Mouse (Mus musculus) bone marrow macrophage, adult 2 months (primary cell): Measurements from ENCODE around the gene Fam72a. TPM values are rescaled to one million over a fixed set of nuclear protein-coding genes. Genes with fewer than 3 reads are reported as not detected.

Experiments used
- H3K27ac ChIP-seq: 2 replicates; pipeline ENCODE4 v1.5.1; 2012; ENCODE audit warnings: low read depth, low read length; ENCODE audit not compliant: insufficient read depth
- H3K4me1 ChIP-seq: 2 replicates; pipeline ENCODE4 v1.6.1; 2012; ENCODE audit warnings: low read length; ENCODE audit not compliant: control insufficient read depth, insufficient read depth
- H3K4me3 ChIP-seq: 2 replicates; pipeline ENCODE4 v1.5.1; 2012; ENCODE audit warnings: mild to moderate bottlenecking, low read length, moderate library complexity; ENCODE audit not compliant: insufficient read depth
- CTCF ChIP-seq: IDR thresholded peaks from 2 replicates; pipeline ENCODE4 v1.5.1; 2012; ENCODE audit warnings: low read depth, mild to moderate bottlenecking, low read length, moderate library complexity
- POLR2A ChIP-seq: IDR thresholded peaks from 2 replicates; pipeline ENCODE4 v1.6.1; 2012; ENCODE audit warnings: mild to moderate bottlenecking, low read depth, low read length, borderline replicate concordance
- polyA plus RNA-seq: library from polyadenylated mRNA; stranded (reverse); fragments of >200 nt; gene quantifications from 2 replicates; pipeline ENCODE4 v1.2.4, GENCODE M21; 2012; ENCODE audit not compliant: missing spikeins, insufficient read depth, insufficient read length

Gene Fam72a
- 3.0 and 4.2 TPM in 2 replicates for polyA plus RNA-seq

DNA sequence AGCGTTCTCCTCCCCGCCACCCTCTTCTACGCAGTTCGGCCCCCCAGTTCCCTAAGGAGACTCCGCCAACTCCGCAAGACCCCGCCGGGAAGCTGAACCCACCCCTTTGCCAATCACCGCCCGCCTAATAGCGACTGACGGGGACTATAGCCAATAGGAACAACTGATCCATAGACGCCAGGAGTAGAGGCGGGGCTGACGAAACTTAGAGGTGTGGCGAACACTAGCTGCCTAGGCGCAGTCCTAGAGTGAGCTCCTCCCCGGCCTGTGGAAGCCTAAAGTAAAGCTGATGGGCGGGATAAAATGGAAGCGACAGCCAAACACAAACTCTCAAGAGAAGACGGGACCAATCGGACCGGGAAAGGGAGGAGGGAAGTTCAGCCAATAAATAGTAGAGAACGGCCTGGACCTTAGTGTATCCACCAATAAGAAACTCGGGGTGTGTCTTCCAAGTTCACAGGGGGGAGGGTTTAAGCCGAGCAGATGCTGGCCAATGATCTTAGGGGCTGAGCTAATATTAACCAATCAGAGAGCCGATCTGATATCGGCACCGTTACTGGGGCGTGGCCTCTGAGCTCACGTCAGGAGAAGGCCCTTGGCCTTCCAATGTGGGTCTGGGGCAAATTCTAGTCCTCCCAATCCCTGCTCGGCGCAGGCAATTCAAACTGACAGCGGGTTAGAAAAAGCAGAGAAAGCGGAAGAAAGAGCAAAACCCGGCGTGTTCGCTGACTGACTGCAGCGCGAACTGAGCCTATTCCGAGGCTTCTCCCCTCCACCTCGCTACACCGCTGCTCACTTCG, at the start of gene Fam72a, which contains the start of gene Srgap2:
Fam72a (plus strand) TSS at position 623 of the 800 bp plus-strand sequence.
Srgap2 (minus strand) TSS at position 72 of the 800 bp plus-strand sequence.
- Histone ChIP-seq H3K4me3 (peak within 1 kb of the TSS; percentile 84), H3K27ac (peak within 1 kb of the TSS; percentile 92), H3K4me1 (peaks cover 27% of the 10 kb centered on the region)
- no peak for TF ChIP-seq CTCF
- 0 out of 2 replicates have a peak, but pooled peaks have one; percentile 54 for TF ChIP-seq POLR2A

DNA sequence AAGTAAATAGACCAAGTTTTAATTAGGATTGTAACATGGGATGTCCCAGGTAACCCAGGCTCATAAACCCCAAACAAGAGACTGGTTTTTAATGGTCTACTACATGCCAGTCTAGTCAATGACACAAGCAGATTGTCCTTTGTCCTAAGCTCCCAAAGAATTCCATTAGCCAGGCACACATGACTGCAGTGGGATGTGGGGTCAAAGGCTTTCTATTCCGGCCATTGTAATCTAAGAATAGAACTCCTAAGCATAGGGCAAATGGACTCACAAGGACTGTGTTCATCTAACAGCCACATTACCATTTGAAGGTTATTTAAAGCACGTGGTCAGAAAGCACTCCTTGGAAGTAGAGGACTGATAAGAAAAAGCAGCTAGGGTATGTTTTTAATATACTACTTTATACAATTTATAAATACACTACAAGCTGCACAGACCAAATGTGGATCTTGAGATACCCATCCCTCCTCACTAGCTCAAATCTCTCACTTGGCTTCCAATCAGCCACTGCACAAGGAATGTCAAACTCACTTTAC, 48.9 kb upstream of the Fam72a start:
- Histone ChIP-seq H3K4me1 (peaks cover 34% of the 10 kb centered on the region), H3K4me3 (no peak overlapping the region), H3K27ac (no peak overlapping the region)
- TF ChIP-seq CTCF (no peak), POLR2A (no peak)

DNA sequence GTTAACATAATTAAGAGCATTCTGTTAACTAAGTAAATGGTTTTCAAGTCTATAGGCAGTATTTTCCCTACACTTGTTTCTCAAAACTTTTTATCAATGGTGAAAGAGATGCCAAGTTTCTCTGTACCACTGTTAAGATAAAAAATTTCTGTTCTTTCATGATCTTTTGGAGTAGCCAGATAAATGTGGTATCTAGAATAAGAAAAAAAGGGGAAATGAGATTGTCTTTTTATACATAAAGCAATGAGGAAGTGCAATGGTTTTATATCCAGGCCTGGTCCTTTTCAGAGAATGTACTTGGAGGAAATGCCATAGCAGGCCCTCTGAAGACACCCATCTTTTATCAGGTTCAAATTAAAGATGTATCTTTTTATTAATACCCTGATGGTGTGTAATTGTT, 46.3 kb upstream of the Fam72a start:
- Histone ChIP-seq H3K27ac (0 out of 2 replicates have a peak overlapping the region, but pooled peaks have one; percentile 21), H3K4me3 (no peak overlapping the region), H3K4me1 (peaks cover 32% of the 10 kb centered on the region)
- no peak for TF ChIP-seq POLR2A
- no peak for TF ChIP-seq CTCF

DNA sequence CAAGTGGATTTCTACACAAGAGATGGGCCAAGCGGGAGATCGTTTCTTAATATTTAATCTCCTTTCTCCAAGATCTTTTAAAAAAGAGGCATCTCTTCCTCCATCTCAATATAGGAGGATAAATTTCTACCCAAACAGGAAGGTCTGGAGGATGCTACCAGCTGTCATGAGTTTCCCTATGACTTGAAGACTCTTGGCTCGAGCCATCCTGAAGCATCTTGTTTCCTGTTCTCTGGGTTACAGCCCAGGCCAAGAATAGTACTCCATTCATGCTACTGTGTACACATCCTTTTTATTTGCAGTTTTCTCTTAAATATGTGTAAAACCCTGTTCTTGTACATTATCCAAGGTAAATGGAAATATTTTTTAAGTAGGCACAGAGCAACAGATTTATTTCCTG, 45.5 kb upstream of the Fam72a start:
- Histone ChIP-seq H3K4me3 (no peak overlapping the region), H3K4me1 (peaks cover 37% of the 10 kb centered on the region), H3K27ac (peak overlapping the region; percentile 60)
- TF ChIP-seq POLR2A (no peak), CTCF (no peak)

DNA sequence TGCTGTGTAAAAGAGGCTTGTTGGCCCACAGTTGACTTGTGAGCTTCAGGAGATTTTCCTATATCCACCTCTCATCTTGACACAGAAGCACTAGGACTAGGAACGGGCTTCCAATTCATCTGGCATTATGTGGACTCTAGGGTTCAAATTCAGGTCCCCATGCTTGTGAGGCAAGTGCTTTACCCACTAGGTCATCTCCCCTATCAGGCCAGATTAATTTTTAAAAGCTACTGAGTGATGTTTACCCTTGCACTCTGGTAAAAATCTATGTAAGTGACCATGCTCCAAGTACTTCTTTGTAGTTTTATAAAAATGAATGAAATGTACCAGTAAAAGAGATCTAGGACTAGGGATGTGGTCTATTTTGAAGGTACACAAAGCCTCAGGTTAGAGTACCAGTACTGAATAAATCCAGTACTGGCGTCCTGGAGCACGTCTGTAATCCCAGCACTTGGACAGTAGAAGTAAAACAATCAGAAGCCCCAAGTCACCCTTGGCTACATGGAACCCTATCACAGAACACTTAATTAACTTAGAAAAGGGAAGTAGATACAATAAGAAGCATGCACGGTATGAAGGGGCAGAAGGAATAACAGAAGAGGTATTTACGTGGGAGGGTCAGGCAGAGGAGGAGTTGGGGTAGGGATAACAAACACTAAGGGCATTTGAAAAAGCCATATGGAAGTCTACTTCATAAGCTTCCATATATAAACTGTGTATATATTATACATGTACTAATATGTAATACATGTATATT, 41.4 kb upstream of the Fam72a start:
- Histone ChIP-seq H3K4me3 (no peak overlapping the region), H3K4me1 (peaks cover 49% of the 10 kb centered on the region), H3K27ac (no peak overlapping the region)
- TF ChIP-seq CTCF (no peak), POLR2A (no peak)

DNA sequence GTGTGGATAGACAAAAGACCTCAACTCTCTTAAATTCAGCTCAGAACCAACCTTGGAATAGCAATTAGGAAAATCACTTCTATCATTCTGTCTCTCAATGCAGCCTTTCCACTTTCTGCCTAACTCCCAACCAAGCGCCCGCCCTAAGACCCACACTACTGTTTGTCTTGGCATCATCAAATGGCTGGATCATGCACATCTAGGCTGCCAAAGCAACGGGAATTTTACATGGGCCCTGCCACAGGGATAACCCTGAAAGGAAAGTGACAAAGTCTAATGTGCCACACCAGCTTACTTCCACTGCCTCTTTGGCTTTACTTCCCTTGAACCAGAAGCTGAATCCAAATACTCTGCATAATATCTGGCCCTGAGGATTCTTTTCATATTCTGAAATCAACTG, 38.4 kb upstream of the Fam72a start:
- Histone ChIP-seq H3K27ac (no peak overlapping the region), H3K4me1 (peaks cover 51% of the 10 kb centered on the region), H3K4me3 (no peak overlapping the region)
- TF ChIP-seq CTCF (no peak), POLR2A (no peak)

DNA sequence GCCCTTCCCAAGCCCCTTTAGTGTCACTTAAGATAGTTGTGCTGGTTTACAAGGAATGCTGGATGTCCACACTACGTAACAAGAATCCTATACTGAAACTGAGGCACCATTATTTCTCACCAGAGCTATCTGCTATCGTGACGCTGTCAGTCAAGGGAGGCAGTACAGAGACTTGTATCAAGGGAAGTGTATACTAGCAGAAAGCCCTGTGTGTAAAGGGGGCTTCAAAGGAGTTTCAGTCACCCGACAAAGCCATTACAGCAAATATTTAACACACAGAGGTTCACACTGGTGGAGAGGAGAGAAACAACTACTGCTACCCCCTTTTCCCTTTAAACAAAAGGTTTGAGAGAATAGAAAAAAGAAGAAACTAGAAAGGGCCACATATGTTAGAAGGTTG, 36.1 kb upstream of the Fam72a start:
- H3K4me1 ChIP-seq: peaks cover 48% of the 10 kb centered on the region
- H3K4me3 ChIP-seq: no peak overlapping the region
- H3K27ac ChIP-seq: no peak overlapping the region
- TF ChIP-seq POLR2A (no peak), CTCF (no peak)

DNA sequence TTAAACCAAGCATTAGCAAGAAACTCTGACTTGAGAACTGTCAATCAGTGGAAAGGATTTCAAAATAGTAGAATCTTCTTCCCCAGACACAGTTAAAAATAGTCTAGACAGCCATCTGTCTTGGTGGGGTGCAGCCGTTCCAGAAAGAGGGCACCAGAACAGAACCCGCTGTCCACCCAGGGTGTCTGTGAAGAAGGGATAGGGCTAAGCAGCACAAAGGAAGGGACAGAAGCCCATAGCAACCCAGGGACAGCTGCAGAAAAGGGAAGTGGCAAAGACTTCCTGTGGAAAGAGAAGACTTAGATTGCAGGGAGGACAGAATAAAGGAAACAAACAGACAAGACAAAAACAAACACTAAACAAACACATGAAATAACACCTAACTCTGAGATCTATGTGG, 35.3 kb upstream of the Fam72a start:
- TF ChIP-seq CTCF (no peak), POLR2A (no peak)
- H3K4me1 ChIP-seq: peaks cover 44% of the 10 kb centered on the region
- H3K4me3 ChIP-seq: peak overlapping the region; percentile 37
- peak overlapping the region; percentile 90 for H3K27ac ChIP-seq

DNA sequence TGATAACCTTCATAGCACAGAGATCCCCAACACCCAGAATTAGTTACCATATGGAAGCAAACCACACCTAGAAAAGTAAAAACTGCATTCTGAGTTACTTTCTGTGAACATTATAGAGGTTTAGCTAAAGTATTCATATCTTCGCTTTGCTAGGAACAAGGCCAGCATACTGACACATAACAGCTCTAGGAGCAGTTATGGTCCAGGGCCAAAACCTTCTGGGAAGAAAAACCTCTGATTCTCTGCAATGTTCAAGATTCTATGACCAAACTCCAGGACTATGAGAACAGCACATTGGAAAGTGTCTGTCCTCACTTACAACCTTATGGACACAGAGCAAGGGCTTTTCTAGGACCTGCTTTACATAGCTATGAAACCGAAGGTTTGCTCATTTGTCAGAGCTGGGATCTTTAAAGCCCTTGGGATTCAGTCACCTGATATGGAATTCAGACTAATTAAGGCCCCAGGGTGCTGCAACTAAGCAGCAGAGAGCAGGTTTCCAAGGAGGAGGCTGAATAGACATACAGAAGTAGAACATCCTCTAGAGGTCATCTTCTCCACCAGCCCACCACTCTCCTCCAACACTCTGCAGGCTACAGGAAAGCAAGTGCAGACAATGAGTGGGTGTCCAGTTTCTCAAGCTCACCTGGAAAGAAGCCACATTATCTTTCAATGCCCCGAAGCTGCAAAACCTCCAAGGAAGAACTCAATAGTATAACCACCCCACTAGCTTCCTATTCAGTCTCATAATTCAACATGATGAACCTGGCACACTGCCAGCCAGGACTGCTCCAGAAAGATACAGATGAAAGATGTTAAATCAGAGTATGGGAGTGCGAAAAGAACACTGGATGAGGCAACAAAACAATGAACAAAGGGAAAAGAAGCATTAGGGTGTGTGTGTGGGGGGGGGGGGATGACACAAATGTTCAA, 33.5 kb upstream of the Fam72a start:
- Histone ChIP-seq H3K27ac (no peak overlapping the region), H3K4me3 (no peak overlapping the region), H3K4me1 (peaks cover 45% of the 10 kb centered on the region)
- TF ChIP-seq CTCF: no peak
- no peak for TF ChIP-seq POLR2A
